Mouse (Mus musculus) hematopoietic stem cell, adult 5-6 weeks (primary cell): ENCODE data around the gene Clptm1. TPM values are rescaled to one million over a fixed set of nuclear protein-coding genes. Genes with fewer than 3 reads are reported as not detected.
A peak's percentile ranks its signal among the peaks of the same experiment; 100 is the strongest.
"Not testable (repeated sequence)": the region's sequence is repeated elsewhere in the genome, so short reads cannot be mapped to it uniquely, and the experiment has no call there.

ENCODE experiments used
- ATAC-seq, 2 experiments: fragments of 125-278 bp in 1 of 2; replicated peaks in 1 of 2; 2 replicates each; pipeline ENCODE4 v1.8.0; 2016 to 2017; ENCODE audit warnings: inconsistent platforms in 2 of 2, mild to moderate bottlenecking in 2 of 2, moderate number of reproducible peaks in 2 of 2, low read depth in 1 of 2, moderate TSS enrichment in 1 of 2; ENCODE audit not compliant: low FRiP score in 2 of 2, poor library complexity in 2 of 2, severe bottlenecking in 2 of 2, insufficient read depth in 1 of 2, low TSS enrichment in 1 of 2
- total RNA-seq: library from RNA; stranded (forward); fragments of 172-1452, 232-1000 nt; gene quantifications from 2 replicates; pipeline ENCODE4 v1.2.3, GENCODE M21; 2017

The Clptm1 gene
- total RNA-seq, 1 experiment from 2014 or later, result 26.4 TPM

- ATAC-seq, result no peak
Observed at GRCm38 (mm10) chr7:19695213-19695594, 30.4 kb upstream of the Clptm1 start.

GRCm38 (mm10) chr7:19694336-19695212, 29.7 kb upstream of the Clptm1 start:
- ATAC-seq, result no peak

- ATAC-seq, result peak; percentile 20 to 28; a peak in 2 of 4 replicates
Observed at GRCm38 (mm10) chr7:19693421-19693820, 28.6 kb upstream of the Clptm1 start.

- no peak for ATAC-seq
Observed at GRCm38 (mm10) chr7:19691873-19692865, 27.3 kb upstream of the Clptm1 start, which contains the start of gene Apoc1. Apoc1 (minus strand) TSS chr7:19692660.

DNA sequence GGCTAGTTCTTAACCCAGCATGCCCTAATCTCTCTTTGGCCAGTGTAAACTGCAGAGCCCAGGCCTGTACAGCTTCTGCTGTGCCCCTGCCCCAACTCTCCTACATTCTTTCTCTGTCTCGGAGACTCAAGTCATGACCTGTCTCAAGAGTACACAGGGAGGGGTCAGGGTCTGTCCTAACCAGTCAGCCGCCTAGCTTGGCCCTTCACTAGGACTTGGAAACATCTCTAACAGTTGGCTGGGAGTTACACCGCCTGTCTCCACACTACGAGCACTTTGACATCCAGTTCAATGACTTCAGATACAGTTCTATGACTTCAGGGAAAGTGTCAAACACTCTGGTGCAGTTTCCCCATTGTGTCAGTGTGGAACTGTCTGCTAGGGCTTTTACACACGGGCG, 26.6 kb upstream of the Clptm1 start:
- no peak for ATAC-seq

GRCm38 (mm10) chr7:19690845-19691244, 26.0 kb upstream of the Clptm1 start:
- ATAC-seq, result no peak

DNA sequence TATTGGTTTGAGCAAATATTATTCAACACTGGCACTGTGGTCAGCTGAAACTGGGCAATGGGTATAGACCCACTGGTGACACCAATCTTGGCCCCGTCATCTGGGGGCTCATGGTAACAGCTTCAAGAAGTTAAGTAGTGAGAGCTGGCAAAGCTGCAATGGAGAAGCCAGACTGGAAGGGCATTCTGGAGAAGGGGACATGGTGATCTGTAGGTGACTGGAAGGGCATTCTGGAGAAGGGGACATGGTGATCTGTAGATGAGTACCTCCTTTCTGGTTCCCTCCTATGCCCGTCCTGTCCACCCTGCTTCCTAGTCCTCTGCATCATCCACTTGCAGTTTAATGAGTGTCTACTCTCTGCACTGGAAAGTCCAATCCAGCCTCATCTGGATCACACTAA, 23.8 kb upstream of the Clptm1 start:
- ATAC-seq, result no peak

DNA sequence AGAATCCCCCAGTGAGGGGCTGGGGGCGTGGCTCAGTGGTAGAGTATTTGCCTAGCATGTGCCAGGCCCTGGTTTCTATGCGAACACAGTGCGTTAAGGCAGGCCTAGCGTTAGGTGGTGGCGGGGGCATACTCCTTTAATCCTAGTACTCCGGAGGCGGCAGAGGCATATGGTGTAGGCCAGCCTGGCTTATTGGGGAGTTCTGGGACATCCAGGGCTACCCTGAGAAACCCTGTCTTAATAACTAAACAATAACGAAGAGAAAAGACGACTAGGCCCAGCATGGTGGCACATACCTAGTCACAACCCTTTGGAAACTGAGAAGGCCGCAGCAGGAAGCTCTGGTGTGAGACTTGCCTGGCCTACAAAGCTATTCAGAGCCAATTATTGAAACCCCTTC, 23.3 kb upstream of the Clptm1 start:
- no peak for ATAC-seq

DNA sequence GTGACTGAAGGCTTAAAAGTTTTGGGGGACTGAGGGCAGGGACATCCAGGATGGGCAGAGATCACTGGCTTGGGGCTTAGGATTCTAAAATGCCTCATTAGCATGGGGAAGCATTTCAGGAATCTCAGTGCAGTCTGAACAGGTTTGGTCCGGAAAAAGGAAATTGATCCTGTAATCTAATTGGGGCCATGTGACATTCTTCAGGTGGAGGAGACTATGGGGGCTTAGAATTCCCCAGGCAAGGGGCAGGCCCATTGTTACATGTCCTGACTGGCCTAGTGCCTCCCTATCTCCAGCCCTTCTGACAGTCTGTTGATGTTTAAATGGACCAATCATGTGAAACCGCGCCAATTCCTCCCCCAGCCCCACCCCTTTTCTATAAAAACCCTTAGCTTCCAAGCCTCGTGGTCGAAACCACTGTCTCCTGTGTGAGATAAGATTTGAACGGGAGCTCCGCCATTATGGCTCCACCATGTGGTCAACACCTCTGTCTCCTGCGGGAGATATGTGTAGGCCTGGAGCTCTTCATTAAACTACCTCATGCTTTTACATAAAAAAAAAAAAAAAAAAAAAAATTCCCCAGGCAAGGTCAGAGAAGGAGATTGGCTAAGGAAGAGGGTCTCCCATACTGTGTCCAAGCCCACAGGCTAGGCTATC, 22.2 kb upstream of the Clptm1 start:
- ATAC-seq, result not testable (repeated sequence)

- ATAC-seq, result no peak
Observed at GRCm38 (mm10) chr7:19686521-19686920, 21.7 kb upstream of the Clptm1 start.

GRCm38 (mm10) chr7:19685374-19685773, 20.5 kb upstream of the Clptm1 start:
- ATAC-seq, result no peak

- no peak; a peak in 1 of 4 replicates for ATAC-seq
Observed at GRCm38 (mm10) chr7:19683771-19684201, 19.0 kb upstream of the Clptm1 start.

DNA sequence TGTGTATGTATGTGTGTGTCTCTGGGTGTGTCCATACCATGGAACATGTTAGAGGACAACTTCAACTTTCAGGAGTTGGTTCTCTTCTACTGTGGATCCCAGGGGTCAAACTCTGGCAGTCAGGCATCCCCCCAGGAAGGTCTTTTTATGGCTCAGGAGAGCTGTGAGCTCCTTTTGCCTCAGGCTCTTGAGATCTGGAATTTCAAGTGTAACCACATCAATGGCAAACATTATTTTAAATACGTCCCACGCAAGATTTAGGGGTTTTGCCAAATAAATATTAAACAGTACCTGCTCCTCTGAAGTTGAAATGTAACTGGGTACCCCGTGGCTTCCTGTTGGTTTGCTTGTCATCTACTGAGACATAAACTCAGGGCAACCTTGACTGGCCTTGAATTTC, 18.1 kb upstream of the Clptm1 start:
- no peak for ATAC-seq

GRCm38 (mm10) chr7:19681202-19681694, 16.4 kb upstream of the Clptm1 start, which contains the start of the genes Gm44805 and Apoc4:
Gm44805 (minus strand) TSS chr7:19681423.
Apoc4 (minus strand) TSS chr7:19681479.
- no peak for ATAC-seq

- ATAC-seq, result no peak
Observed at GRCm38 (mm10) chr7:19680702-19681101, 15.9 kb upstream of the Clptm1 start.

- ATAC-seq, result no peak
Observed at GRCm38 (mm10) chr7:19678901-19679300, 14.1 kb upstream of the Clptm1 start.

DNA sequence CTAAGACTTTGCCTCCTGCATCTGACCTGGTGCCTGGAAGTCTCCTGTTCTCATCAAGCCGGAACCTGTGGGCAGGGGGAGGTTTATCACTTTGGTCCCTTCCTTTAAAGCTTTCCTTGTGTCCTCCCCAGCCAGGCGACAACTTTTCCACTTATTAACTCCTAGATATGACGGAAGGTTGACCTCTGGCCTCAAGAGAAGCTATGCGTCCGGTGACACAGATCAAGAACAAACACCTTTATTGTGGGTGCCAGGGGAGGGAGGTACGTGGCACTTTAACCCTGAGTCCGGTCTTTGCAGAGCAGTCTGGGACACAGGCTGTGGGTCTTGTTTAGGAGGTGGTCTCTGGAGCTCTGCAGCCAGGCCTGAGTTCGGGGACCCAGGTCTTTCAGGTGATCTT, 13.0 kb upstream of the Clptm1 start, which contains the start of gene Apoc2:
Gene Apoc2 (minus strand): TSS at position 70 of the 400 bp plus-strand sequence.
- ATAC-seq, result no peak
